Mouse (Mus musculus): ENCODE data around the gene Nfkbid.
"Not testable (repeated sequence)": the region's sequence is repeated elsewhere in the genome, so short reads cannot be mapped to it uniquely, and the experiment has no call there.

The Nfkbid gene

GRCm38 (mm10) chr7:30456487-30456886 lies 35.0 kb downstream of the Nfkbid start:
- in situ Hi-C loops (cut with MboI; ENCODE audit: low pct_unique_long_range_greater_than_20kb in 1 of 2, low sequenced_read_pairs in 2 of 2, unreplicated experiment in 1 of 2), result no loop called here

- in situ Hi-C loops (cut with MboI; ENCODE audit: low pct_unique_long_range_greater_than_20kb in 1 of 2, low sequenced_read_pairs in 2 of 2, unreplicated experiment in 1 of 2), result no loop called here
Observed at GRCm38 (mm10) chr7:30456911-30457628, 35.5 kb downstream of the Nfkbid start.

- in situ Hi-C loops (cut with MboI; ENCODE audit: low pct_unique_long_range_greater_than_20kb in 1 of 2, low sequenced_read_pairs in 2 of 2, unreplicated experiment in 1 of 2), result no loop called here
Observed at GRCm38 (mm10) chr7:30457629-30458330, 36.2 kb downstream of the Nfkbid start, which contains the start of the genes Kirrel2 and Nphs1. Gene Kirrel2 (minus strand): TSS chr7:30457690. Gene Nphs1 (plus strand): TSS chr7:30458315.

GRCm38 (mm10) chr7:30459484-30459883 lies 38.0 kb downstream of the Nfkbid start:
- in situ Hi-C loops (cut with MboI; ENCODE audit: low pct_unique_long_range_greater_than_20kb in 1 of 2, low sequenced_read_pairs in 2 of 2, unreplicated experiment in 1 of 2), result no loop called here

GRCm38 (mm10) chr7:30463568-30463967 lies 42.0 kb downstream of the Nfkbid start:
- in situ Hi-C loops (cut with MboI; ENCODE audit: low pct_unique_long_range_greater_than_20kb in 1 of 2, low sequenced_read_pairs in 2 of 2, unreplicated experiment in 1 of 2), result no loop called here

- in situ Hi-C loops (cut with MboI; ENCODE audit: low pct_unique_long_range_greater_than_20kb in 1 of 2, low sequenced_read_pairs in 2 of 2, unreplicated experiment in 1 of 2), result no loop called here
Observed at GRCm38 (mm10) chr7:30463996-30464395, 42.5 kb downstream of the Nfkbid start.

GRCm38 (mm10) chr7:30464816-30465300 lies 43.3 kb downstream of the Nfkbid start:
- in situ Hi-C loops (cut with MboI; ENCODE audit: low pct_unique_long_range_greater_than_20kb in 1 of 2, low sequenced_read_pairs in 2 of 2, unreplicated experiment in 1 of 2), result no loop called here

- in situ Hi-C loops (cut with MboI; ENCODE audit: low pct_unique_long_range_greater_than_20kb in 1 of 2, low sequenced_read_pairs in 2 of 2, unreplicated experiment in 1 of 2), result loop anchor here (5.0 kb wide), 2 partner anchors 35 to 135 kb away; no protein-coding TSS in a partner anchor
Observed at GRCm38 (mm10) chr7:30472411-30472810, 50.9 kb downstream of the Nfkbid start.

GRCm38 (mm10) chr7:30474999-30475398 lies 53.5 kb downstream of the Nfkbid start:
- in situ Hi-C loops (cut with MboI; ENCODE audit: low pct_unique_long_range_greater_than_20kb in 1 of 2, low sequenced_read_pairs in 2 of 2, unreplicated experiment in 1 of 2), result loop anchor here (5.0 kb wide), 2 partner anchors 38 to 138 kb away; no protein-coding TSS in a partner anchor

GRCm38 (mm10) chr7:30476136-30476535 lies 54.6 kb downstream of the Nfkbid start:
- in situ Hi-C loops (cut with MboI; ENCODE audit: low pct_unique_long_range_greater_than_20kb in 1 of 2, low sequenced_read_pairs in 2 of 2, unreplicated experiment in 1 of 2), result not testable (repeated sequence)

- in situ Hi-C loops (cut with MboI; ENCODE audit: low pct_unique_long_range_greater_than_20kb in 1 of 2, low sequenced_read_pairs in 2 of 2, unreplicated experiment in 1 of 2), result no loop called here
Observed at GRCm38 (mm10) chr7:30477415-30478381, 56.2 kb downstream of the Nfkbid start.
